Mouse (Mus musculus): Measurements from ENCODE around the gene Dctn1.

Dctn1 gene

GRCm38 (mm10) chr6:83172240-83172920 is 6.7 kb downstream of the Dctn1 start:
- DNase-seq: no peak

- DNase-seq: no peak
Observed at GRCm38 (mm10) chr6:83175996-83176395, 10.3 kb downstream of the Dctn1 start.

DNA sequence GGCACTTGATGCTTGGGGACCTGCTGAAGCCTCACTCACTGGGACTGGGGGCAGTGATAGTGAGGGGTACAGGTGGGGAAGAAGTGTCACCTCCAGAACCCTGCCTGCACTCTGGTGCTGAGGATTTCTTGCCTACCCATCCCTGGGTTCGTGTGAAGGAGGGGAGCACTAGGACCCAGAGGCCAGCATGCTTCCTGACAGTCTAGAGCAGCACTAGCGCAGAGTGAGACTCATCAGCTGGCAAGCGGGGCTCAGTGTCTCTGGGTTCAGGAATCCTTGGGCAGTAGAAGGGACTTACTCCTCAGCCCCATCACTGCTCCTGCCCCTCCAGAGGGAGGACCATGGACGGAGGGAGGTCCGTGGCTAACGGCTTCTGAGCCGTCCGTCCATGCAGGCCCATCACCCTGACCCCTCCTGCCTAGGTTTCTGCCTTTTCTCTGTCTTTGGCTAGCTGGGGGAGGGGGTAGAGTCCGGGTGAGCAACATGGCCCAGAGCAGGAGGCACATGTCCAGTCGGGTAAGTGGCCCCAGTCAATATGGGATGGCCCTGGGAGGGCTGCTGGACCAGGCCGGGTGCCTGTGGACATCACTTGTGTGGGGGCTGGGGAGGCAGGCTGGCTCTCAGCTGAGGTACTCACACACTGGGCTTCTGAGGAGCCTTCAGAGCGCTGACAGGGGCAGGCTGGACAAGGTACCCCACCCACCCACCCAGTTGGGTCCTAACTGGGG is 13.8 kb downstream of the Dctn1 start:
- peak; percentile 62 for DNase-seq

- no peak for DNase-seq
Observed at GRCm38 (mm10) chr6:83180605-83181004, 14.9 kb downstream of the Dctn1 start.

GRCm38 (mm10) chr6:83184858-83185435 is 19.2 kb downstream of the Dctn1 start:
- no peak for DNase-seq

DNA sequence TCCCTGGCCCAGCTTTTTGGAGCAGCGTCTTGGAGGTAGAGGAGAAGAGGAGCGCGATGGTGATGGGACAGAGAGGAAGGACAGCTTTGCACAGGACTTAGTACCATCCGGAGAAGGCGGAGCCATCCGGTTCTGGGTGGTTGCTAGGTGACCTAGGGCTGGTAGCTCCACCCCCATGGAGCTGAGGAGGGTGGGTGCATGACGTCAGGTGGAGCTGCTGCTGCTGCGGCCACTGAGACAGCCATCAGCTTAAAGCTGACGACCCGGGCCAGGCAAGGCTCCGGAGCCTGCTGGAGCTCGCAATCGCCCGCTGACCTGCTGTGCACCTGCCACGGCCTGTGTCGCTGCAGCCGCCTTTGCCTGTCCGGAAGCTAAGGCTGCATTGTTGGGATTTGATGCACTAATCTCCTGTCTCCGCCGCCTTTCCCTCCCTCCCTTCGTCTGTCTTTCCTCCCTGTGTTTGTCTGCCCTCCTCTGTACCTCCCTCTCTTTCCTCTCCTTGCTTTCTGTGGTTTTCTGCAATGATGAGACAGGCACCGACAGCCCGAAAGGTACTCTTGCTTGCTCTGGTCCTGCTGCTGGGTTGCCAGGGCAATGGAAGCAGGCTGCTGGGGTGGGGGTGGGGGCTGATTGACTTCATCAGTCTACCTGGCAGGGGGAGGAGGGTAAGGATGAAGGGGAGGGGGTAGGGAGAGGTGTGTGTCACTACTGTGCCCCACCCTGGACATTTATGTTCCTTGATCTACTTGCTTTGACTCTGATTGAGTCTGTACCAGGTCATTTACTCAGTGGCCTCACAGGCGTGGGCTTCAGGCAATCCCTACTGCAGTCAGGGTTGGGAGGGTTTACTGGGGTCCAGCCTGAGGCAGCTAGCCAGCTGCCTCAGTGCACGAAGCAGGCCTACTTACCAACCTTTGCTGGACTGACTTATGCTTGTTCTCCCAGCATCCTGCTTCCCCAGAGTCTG is 20.5 kb downstream of the Dctn1 start:
- peak; percentile 91 for DNase-seq

- DNase-seq: no peak
Observed at GRCm38 (mm10) chr6:83186946-83187345, 21.2 kb downstream of the Dctn1 start.

DNA sequence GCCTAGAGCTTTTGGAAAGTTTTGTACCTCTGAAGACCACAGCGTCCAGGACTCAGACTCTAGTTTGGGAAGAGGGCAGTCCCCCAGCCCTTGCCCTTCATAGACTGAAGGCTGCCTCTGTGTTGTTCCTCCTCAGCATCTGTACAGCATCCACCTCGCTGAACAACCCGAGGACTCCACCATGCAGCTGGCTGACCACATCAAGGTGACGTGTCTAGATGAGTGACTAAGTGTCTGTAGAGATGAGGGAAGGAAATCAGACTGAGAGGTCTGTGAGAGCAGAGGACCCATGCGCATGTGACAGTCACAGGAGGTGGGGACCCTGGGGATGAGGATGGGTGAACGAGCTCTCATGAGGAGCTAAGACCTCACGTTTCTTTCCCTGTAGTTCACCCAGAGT is 27.9 kb downstream of the Dctn1 start:
- no peak for DNase-seq

DNA sequence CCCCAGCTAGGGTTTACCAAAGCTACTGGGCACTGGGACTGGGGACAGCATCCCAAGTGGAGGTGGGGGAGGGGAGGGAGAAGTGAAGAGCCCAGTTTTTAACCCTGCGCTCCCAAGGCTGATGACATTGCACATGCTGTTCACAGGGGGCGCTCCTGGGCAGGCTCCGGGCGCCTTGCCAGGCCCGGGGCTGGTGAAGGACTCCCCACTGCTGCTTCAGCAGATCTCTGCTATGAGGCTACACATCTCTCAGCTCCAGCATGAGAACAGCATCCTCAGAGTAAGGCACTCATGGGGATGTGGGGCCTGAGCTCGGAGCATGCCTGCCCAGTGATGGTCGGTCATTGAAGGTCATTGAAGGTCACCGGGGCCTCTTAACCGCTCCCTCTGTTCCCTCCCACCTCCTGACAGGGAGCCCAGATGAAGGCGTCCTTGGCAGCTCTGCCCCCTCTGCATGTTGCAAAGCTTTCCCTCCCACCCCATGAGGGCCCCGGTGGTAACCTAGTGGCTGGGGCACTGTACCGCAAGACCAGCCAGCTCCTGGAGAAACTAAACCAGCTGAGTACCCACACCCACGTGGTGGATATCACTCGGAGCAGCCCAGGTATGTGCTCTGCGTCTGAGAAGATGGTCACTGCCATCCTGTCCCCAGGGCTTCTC is 31.8 kb downstream of the Dctn1 start:
- peak; percentile 83 for DNase-seq

- DNase-seq: no peak
Observed at GRCm38 (mm10) chr6:83203320-83203719, 37.6 kb downstream of the Dctn1 start.

DNA sequence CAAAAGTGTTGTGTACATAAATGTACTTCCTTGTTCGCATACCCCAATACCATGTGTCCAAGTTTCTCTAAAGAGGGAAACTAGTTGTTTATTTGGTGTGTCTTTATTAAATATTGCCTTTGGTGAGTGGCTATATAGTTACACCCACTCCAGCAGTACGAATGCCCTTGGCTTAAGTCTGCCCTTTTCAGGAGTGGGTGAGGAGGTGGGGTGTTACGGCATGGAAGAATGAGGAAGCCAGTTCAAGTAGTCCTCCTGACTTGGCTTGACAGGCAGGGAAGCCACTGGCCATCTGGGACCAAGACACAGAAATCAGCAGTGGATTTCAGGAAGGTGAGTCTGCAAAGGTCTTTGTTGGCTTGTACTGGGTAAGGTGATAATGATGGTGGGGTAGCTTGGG is 40.1 kb downstream of the Dctn1 start:
- no peak for DNase-seq

- no peak for DNase-seq
Observed at GRCm38 (mm10) chr6:83206321-83206720, 40.6 kb downstream of the Dctn1 start.

- DNase-seq: no peak
Observed at GRCm38 (mm10) chr6:83207361-83208049, 41.8 kb downstream of the Dctn1 start.

GRCm38 (mm10) chr6:83208050-83208400 is 42.3 kb downstream of the Dctn1 start:
- DNase-seq: no peak

- no peak for DNase-seq
Observed at GRCm38 (mm10) chr6:83210495-83210894, 44.8 kb downstream of the Dctn1 start.

DNA sequence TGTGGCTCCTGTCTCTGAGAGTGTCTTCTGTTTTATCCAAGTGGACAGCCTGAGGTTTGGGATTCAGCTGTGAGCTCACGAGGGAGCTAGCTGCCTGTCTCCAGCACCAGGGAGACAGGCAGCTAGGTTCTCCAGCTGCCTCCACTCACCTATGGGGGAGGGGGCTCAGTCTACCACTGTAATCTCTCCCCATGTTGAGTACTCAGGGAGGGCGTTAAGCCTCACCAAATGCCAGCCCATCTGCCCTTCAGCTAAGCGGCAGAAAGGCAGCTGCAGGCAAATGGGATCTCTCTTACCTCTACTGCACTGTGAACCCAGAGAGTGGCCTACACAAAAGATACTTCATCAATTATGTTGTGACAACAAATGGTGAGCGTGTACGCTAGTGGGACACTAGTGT is 45.8 kb downstream of the Dctn1 start:
- DNase-seq: no peak

DNA sequence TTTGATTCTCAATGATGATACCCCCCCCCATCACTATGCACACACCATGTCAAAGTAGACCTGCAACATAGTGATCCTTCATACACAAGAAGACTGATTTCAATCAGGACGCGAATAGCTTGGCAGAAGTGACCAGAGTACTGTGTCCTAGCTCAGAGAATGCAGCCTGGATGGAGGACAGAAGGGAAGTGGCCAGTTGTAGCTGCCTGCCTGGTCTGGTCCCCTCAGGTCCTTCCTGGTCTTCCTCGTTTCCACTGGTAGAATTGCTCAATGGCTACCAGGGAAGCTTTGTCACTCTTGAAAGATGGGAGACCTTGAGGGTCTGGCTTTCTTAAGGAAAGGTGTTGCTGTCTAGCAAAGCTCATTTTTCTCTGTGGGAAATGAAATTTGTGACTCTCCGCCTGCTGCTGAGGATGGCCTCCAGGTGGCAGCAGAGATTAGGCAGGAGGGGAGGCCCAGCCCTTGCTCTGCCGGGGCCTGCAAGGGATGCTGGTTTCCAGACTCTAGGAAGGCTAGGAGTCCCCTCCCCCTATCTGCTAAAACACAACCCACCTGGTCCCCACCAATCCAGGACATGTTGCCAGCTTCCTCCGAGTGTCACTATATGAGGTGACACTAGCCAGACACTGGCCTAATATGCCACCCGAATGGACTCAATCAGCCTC is 49.4 kb downstream of the Dctn1 start:
- DNase-seq: peak; percentile 64

GRCm38 (mm10) chr6:83219814-83220213 is 54.1 kb downstream of the Dctn1 start, which contains the start of gene Slc4a5:
TSS of gene Slc4a5 (plus strand) at chr6:83219828.
- DNase-seq: no peak

- DNase-seq: no peak
Observed at GRCm38 (mm10) chr6:83231486-83231885, 65.8 kb downstream of the Dctn1 start.

GRCm38 (mm10) chr6:83233306-83233705 is 67.6 kb downstream of the Dctn1 start:
- no peak for DNase-seq

DNA sequence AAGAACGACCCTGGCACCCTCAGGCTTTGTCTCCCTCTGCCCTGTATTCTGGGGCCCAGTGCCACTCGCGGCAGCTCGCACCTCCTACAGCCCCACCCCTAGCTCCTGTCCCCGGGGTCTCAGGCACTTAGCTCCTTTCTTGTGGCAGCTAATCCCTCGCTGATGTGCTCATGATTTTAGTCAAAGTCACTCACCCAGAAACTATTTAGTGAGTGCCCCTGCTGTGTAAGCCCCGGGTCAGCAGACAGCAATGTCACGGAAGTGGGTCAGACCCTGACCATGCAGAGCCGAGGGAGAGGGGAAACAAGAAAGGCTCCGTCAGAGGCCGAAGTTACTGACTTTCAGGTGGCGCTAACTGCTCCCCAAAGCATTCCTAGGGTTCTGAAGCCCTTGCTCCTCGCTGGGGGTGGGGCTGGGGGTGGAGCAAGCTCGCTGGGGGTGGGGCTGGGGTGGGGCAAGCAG is 68.6 kb downstream of the Dctn1 start:
- DNase-seq: no peak
